Mouse (Mus musculus): ENCODE data around the gene Dctn2.
"Not testable (repeated sequence)": the region's sequence is repeated elsewhere in the genome, so short reads cannot be mapped to it uniquely, and the experiment has no call there.

Gene Dctn2

GRCm38 (mm10) chr10:127289573-127290191 is 23.5 kb downstream of the Dctn2 start:
- peak; percentile 61 for DNase-seq (ENCODE audit: low spot score)

GRCm38 (mm10) chr10:127290307-127290929 is 24.2 kb downstream of the Dctn2 start:
- peak; percentile 100 for DNase-seq (ENCODE audit: low spot score)

- DNase-seq (ENCODE audit: low spot score): no peak
Measured at GRCm38 (mm10) chr10:127290930-127291880, 25.0 kb downstream of the Dctn2 start.

- no peak for DNase-seq (ENCODE audit: low spot score)
Measured at GRCm38 (mm10) chr10:127291881-127292638, 25.9 kb downstream of the Dctn2 start.

- DNase-seq (ENCODE audit: low spot score): no peak
Measured at GRCm38 (mm10) chr10:127292987-127293538, 26.9 kb downstream of the Dctn2 start.

GRCm38 (mm10) chr10:127293590-127294113 is 27.5 kb downstream of the Dctn2 start:
- DNase-seq (ENCODE audit: low spot score): no peak

GRCm38 (mm10) chr10:127294895-127295510 is 28.8 kb downstream of the Dctn2 start:
- DNase-seq (ENCODE audit: low spot score): no peak

GRCm38 (mm10) chr10:127295986-127296794 is 30.0 kb downstream of the Dctn2 start:
- no peak for DNase-seq (ENCODE audit: low spot score)

- no peak for DNase-seq (ENCODE audit: low spot score)
Measured at GRCm38 (mm10) chr10:127297015-127297871, 31.1 kb downstream of the Dctn2 start.

GRCm38 (mm10) chr10:127300361-127300760 is 34.2 kb downstream of the Dctn2 start:
- no peak for DNase-seq (ENCODE audit: low spot score)

- no peak for DNase-seq (ENCODE audit: low spot score)
Measured at GRCm38 (mm10) chr10:127303136-127303535, 37.0 kb downstream of the Dctn2 start.

GRCm38 (mm10) chr10:127309167-127309566 is 43.0 kb downstream of the Dctn2 start:
- DNase-seq (ENCODE audit: low spot score): not testable (repeated sequence)

GRCm38 (mm10) chr10:127310523-127311475 is 44.6 kb downstream of the Dctn2 start:
- DNase-seq (ENCODE audit: low spot score): peak; percentile 58

- DNase-seq (ENCODE audit: low spot score): peak; percentile 94
Measured at GRCm38 (mm10) chr10:127311476-127312355, 45.5 kb downstream of the Dctn2 start, which contains the start of gene Mars. Mars (minus strand) TSS chr10:127311786.

GRCm38 (mm10) chr10:127312356-127312676 is 46.1 kb downstream of the Dctn2 start:
- DNase-seq (ENCODE audit: low spot score): peak; percentile 87

GRCm38 (mm10) chr10:127312858-127313257 is 46.7 kb downstream of the Dctn2 start:
- DNase-seq (ENCODE audit: low spot score): no peak

GRCm38 (mm10) chr10:127313516-127313915 is 47.3 kb downstream of the Dctn2 start:
- not testable (repeated sequence) for DNase-seq (ENCODE audit: low spot score)

Data from yolk sac, embryonic 10.5 days (tissue).